Mouse (Mus musculus): ENCODE measurements around the gene Fam98a.

Fam98a gene

GRCm38 (mm10) chr17:75521236-75521842, 30.4 kb downstream of the Fam98a start:
- DNase-seq: no peak

- no peak for DNase-seq
Measured at GRCm38 (mm10) chr17:75519239-75519900, 32.4 kb downstream of the Fam98a start.

GRCm38 (mm10) chr17:75518181-75518901, 33.4 kb downstream of the Fam98a start:
- no peak for DNase-seq

GRCm38 (mm10) chr17:75516591-75516990, 35.2 kb downstream of the Fam98a start:
- no peak for DNase-seq

- DNase-seq: no peak
Measured at GRCm38 (mm10) chr17:75509257-75509656, 42.5 kb downstream of the Fam98a start.

- no peak for DNase-seq
Measured at GRCm38 (mm10) chr17:75506708-75507641, 44.8 kb downstream of the Fam98a start.

GRCm38 (mm10) chr17:75506097-75506675, 45.6 kb downstream of the Fam98a start:
- DNase-seq: no peak

- no peak for DNase-seq
Measured at GRCm38 (mm10) chr17:75505053-75505452, 46.7 kb downstream of the Fam98a start.

GRCm38 (mm10) chr17:75503031-75503430, 48.7 kb downstream of the Fam98a start:
- no peak for DNase-seq

- DNase-seq: no peak
Measured at GRCm38 (mm10) chr17:75498241-75498651, 53.5 kb downstream of the Fam98a start.

- DNase-seq: no peak
Measured at GRCm38 (mm10) chr17:75495213-75495612, 56.5 kb downstream of the Fam98a start.

Data from cerebellum, adult 11-12 months (tissue).